18 mouse cellular contexts compared by ENCODE assay signal in genomic region chr9:10618036-10618435, GRCm38 (mm10).
DNase-seq lines count a peak whose midpoint lies in the region; ATAC-seq and TF ChIP-seq lines count a peak whose summit lies in the region.
"Had no signal": no experiment of that assay in that cellular context is flagged by ENCODE, and none has a peak within 500 bp of the region (broad histone marks: within the 10 kb centered on the region; RNA-seq: fewer than 3 reads in every experiment).

No protein-coding gene starts in this region.

- H3K9me3 ChIP-seq in forebrain, embryonic 14.5 days (replicated peaks; ENCODE audit: control insufficient read depth, low read length), result no peaks in the 10 kb centered on the region
- H3K9me3 ChIP-seq in forebrain, embryonic 15.5 days, result no peaks in the 10 kb centered on the region
- H3K9me3 ChIP-seq in midbrain, postnatal 0 days (ENCODE audit: low read length), result no peaks in the 10 kb centered on the region
- no peaks in the 10 kb centered on the region for H3K9me3 ChIP-seq in midbrain, embryonic 13.5 days
- H3K9me3 ChIP-seq: embryonic facial prominence, embryonic 15.5 days; heart, embryonic 10.5 days; kidney, embryonic 15.5 days; lung, embryonic 15.5 days had no signal

- no peak overlapping the region for H3K9ac ChIP-seq in forebrain, embryonic 14.5 days (ENCODE audit: low read length)
- H3K9ac ChIP-seq in forebrain, embryonic 15.5 days (replicated peaks), result no peak overlapping the region
- H3K9ac ChIP-seq in midbrain, postnatal 0 days (replicated peaks; ENCODE audit: low read length, poor library complexity, severe bottlenecking), result no peak overlapping the region
- H3K9ac ChIP-seq in midbrain, embryonic 13.5 days (replicated peaks), result no peak overlapping the region
- H3K9ac ChIP-seq: embryonic facial prominence, embryonic 15.5 days; kidney, embryonic 15.5 days; liver, embryonic 14.5 days; lung, embryonic 15.5 days had no signal

- TF ChIP-seq CTCF in midbrain, postnatal 0 days (IDR thresholded peaks at IDR 0.05), result no peak

- peak; percentile 22 for DNase-seq in forebrain, embryonic 14.5 days (ENCODE audit: low spot score)
- peak; percentile 70 for DNase-seq in midbrain, postnatal 0 days (ENCODE audit: low spot score)
- peak; percentile 81 for DNase-seq in cerebellum, adult 9-11 months
- no peak for DNase-seq in urinary bladder, postnatal 4 days (ENCODE audit: low spot score in 2 of 2)
- DNase-seq in heart, adult 18-20 months, result no peak
- DNase-seq: gastrocnemius, postnatal 36 days; kidney, postnatal 4 days; lung, postnatal 4 days; right cerebral cortex, postnatal 4 days; thymus, postnatal 14 days had no signal

- no peaks in the 10 kb centered on the region for H3K4me1 ChIP-seq in forebrain, embryonic 14.5 days (ENCODE audit: control insufficient read depth, insufficient read depth, low read length)
- H3K4me1 ChIP-seq in forebrain, embryonic 15.5 days, result 0 out of 2 replicates have a peak, but pooled peaks cover 4% of the 10 kb centered on the region
- H3K4me1 ChIP-seq in midbrain, postnatal 0 days (ENCODE audit: insufficient read depth, low read length), result no peaks in the 10 kb centered on the region
- H3K4me1 ChIP-seq in midbrain, embryonic 13.5 days (replicated peaks), result no peaks in the 10 kb centered on the region
- H3K4me1 ChIP-seq: embryonic facial prominence, embryonic 15.5 days; heart, embryonic 10.5 days; kidney, embryonic 15.5 days; lung, embryonic 15.5 days had no signal

- H3K4me2 ChIP-seq in forebrain, embryonic 14.5 days (ENCODE audit: low read length), result no peak overlapping the region
- H3K4me2 ChIP-seq in forebrain, embryonic 15.5 days (replicated peaks), result no peak overlapping the region
- no peak overlapping the region for H3K4me2 ChIP-seq in midbrain, postnatal 0 days (ENCODE audit: low read depth, low read length, poor library complexity, severe bottlenecking)
- no peak overlapping the region for H3K4me2 ChIP-seq in midbrain, embryonic 13.5 days (replicated peaks)
- H3K4me2 ChIP-seq: embryonic facial prominence, embryonic 15.5 days; kidney, embryonic 15.5 days; lung, embryonic 15.5 days had no signal

- no peaks in the 10 kb centered on the region for H3K36me3 ChIP-seq in forebrain, embryonic 14.5 days (ENCODE audit: control insufficient read depth, insufficient read depth, low read length)
- no peaks in the 10 kb centered on the region for H3K36me3 ChIP-seq in forebrain, embryonic 15.5 days
- H3K36me3 ChIP-seq in midbrain, postnatal 0 days (ENCODE audit: insufficient read depth, low read length), result no peaks in the 10 kb centered on the region
- no peaks in the 10 kb centered on the region for H3K36me3 ChIP-seq in midbrain, embryonic 13.5 days
- H3K36me3 ChIP-seq: embryonic facial prominence, embryonic 15.5 days; heart, embryonic 10.5 days; kidney, embryonic 15.5 days; lung, embryonic 15.5 days had no signal

- H3K4me3 ChIP-seq in forebrain, embryonic 14.5 days (ENCODE audit: low read depth, low read length), result no peak overlapping the region
- H3K4me3 ChIP-seq in forebrain, embryonic 15.5 days, result no peak overlapping the region
- H3K4me3 ChIP-seq in midbrain, postnatal 0 days (ENCODE audit: low read depth, low read length), result no peak overlapping the region
- H3K4me3 ChIP-seq in midbrain, embryonic 13.5 days (replicated peaks), result no peak overlapping the region
- H3K4me3 ChIP-seq: embryonic facial prominence, embryonic 15.5 days; heart, embryonic 10.5 days; kidney, embryonic 15.5 days; lung, embryonic 15.5 days had no signal

- 72% methylated on average over 5 of the region's 5 CpGs for WGBS in forebrain, embryonic 14.5 days
- 65% methylated on average over 5 of the region's 5 CpGs for WGBS in forebrain, embryonic 15.5 days
- 79% methylated on average over 5 of the region's 5 CpGs for WGBS in midbrain, postnatal 0 days
- 89% methylated on average over 5 of the region's 5 CpGs for WGBS in midbrain, embryonic 13.5 days

- H3K27me3 ChIP-seq in forebrain, embryonic 14.5 days (replicated peaks; ENCODE audit: control insufficient read depth, insufficient read depth, low read length), result no peaks in the 10 kb centered on the region
- H3K27me3 ChIP-seq in forebrain, embryonic 15.5 days, result no peaks in the 10 kb centered on the region
- no peaks in the 10 kb centered on the region for H3K27me3 ChIP-seq in midbrain, postnatal 0 days (ENCODE audit: insufficient read depth, low read length)
- H3K27me3 ChIP-seq in midbrain, embryonic 13.5 days, result no peaks in the 10 kb centered on the region
- H3K27me3 ChIP-seq: embryonic facial prominence, embryonic 15.5 days; kidney, embryonic 15.5 days; lung, embryonic 15.5 days had no signal

- no peak overlapping the region for H3K27ac ChIP-seq in forebrain, embryonic 14.5 days (ENCODE audit: low read depth, low read length)
- no peak overlapping the region for H3K27ac ChIP-seq in forebrain, embryonic 15.5 days (replicated peaks)
- H3K27ac ChIP-seq in midbrain, postnatal 0 days (ENCODE audit: low read depth, low read length), result no peak overlapping the region
- H3K27ac ChIP-seq in midbrain, embryonic 13.5 days, result no peak overlapping the region
- H3K27ac ChIP-seq: embryonic facial prominence, embryonic 15.5 days; heart, embryonic 10.5 days; kidney, embryonic 15.5 days; liver, embryonic 14.5 days; lung, embryonic 15.5 days had no signal

- ATAC-seq in forebrain, embryonic 14.5 days, result peak; percentile 20; the same call in 1 of the 2 replicates
- no peak; the same call in 1 of the 2 replicates for ATAC-seq in forebrain, embryonic 15.5 days (replicated peaks)
- no peak for ATAC-seq in midbrain, postnatal 0 days (ENCODE audit: low FRiP score)
- ATAC-seq in midbrain, embryonic 13.5 days, result no peak
- ATAC-seq: intestine, embryonic 16.5 days had no signal

Comparison
In these comparisons a context has a peak if more than half of its experiments do, and no peak if none do; other contexts are left out.
1. DNase-seq: peak in forebrain, embryonic 14.5 days (single experiment), midbrain, postnatal 0 days (single experiment) and cerebellum, adult 9-11 months (single experiment); none in urinary bladder, postnatal 4 days (0 of 2) and heart, adult 18-20 months (0 of 2).